Mouse (Mus musculus) myocyte (in vitro differentiated cells): ENCODE results near the gene Lsm14b. TPM values are rescaled to one million over a fixed set of nuclear protein-coding genes. Genes with fewer than 3 reads are reported as not detected.

Experiments used
- H3K27me3 ChIP-seq: one replicate; pipeline ENCODE4 v1.6.1; 2011; ENCODE audit not compliant: control insufficient read depth, insufficient read depth, insufficient read length
- H3K36me3 ChIP-seq: one replicate; pipeline ENCODE4 v1.6.1; 2011; ENCODE audit not compliant: control insufficient read depth, insufficient read depth
- H3K4me2 ChIP-seq: one replicate; pipeline ENCODE4 v1.6.1; 2011; ENCODE audit warnings: low read depth, control low read depth
- H3K4me3 ChIP-seq: one replicate; pipeline ENCODE4 v1.5.1; 2011; ENCODE audit warnings: mild to moderate bottlenecking, control low read depth, moderate library complexity
- H3K79me2 ChIP-seq: one replicate; pipeline ENCODE4 v1.6.1; 2011; ENCODE audit not compliant: control insufficient read depth, insufficient read depth
- H3ac ChIP-seq: one replicate; pipeline ENCODE4 v1.6.1; 2011; ENCODE audit not compliant: control insufficient read depth, insufficient read length
- CEBPB ChIP-seq: IDR thresholded peaks from 2 replicates; pipeline ENCODE4 v1.6.1; 2011; ENCODE audit warnings: mild to moderate bottlenecking, moderate library complexity; ENCODE audit not compliant: poor library complexity, insufficient read depth, severe bottlenecking
- E2F4 ChIP-seq: IDR thresholded peaks from one replicate; pipeline ENCODE4 v1.6.1; 2011; ENCODE audit warnings: mild to moderate bottlenecking, control low read depth, moderate library complexity; ENCODE audit not compliant: insufficient read depth
- MAX ChIP-seq: IDR thresholded peaks from one replicate; pipeline ENCODE4 v1.6.1; 2011; ENCODE audit warnings: low read depth, mild to moderate bottlenecking, control low read depth
- MYOD1 ChIP-seq, 3 experiments: IDR thresholded peaks; one replicate each; pipeline ENCODE4 v1.6.1; 2011; ENCODE audit warnings: control low read depth in 2 of 3, low read depth in 2 of 3, mild to moderate bottlenecking in 2 of 3, moderate library complexity in 1 of 3; ENCODE audit not compliant: insufficient read length in 2 of 3, control insufficient read depth in 1 of 3
- MYOG ChIP-seq, 3 experiments: IDR thresholded peaks; one replicate each; pipeline ENCODE4 v1.6.1; 2011; ENCODE audit warnings: control low read depth in 2 of 3, low read depth in 2 of 3, mild to moderate bottlenecking in 2 of 3; ENCODE audit not compliant: insufficient read length in 2 of 3, control insufficient read depth in 1 of 3, insufficient read depth in 1 of 3
- POLR2A ChIP-seq: IDR thresholded peaks from one replicate; pipeline ENCODE4 v1.6.1; 2011; ENCODE audit warnings: low read depth, mild to moderate bottlenecking, control low read depth, moderate library complexity; ENCODE audit not compliant: insufficient read length
- POLR2AphosphoS2 ChIP-seq: IDR thresholded peaks from one replicate; pipeline ENCODE4 v1.6.1; 2011; ENCODE audit warnings: low read depth, control low read depth; ENCODE audit not compliant: insufficient read length
- REST ChIP-seq: IDR thresholded peaks from one replicate; pipeline ENCODE4 v1.6.1; 2011; ENCODE audit warnings: mild to moderate bottlenecking, control low read depth, moderate library complexity; ENCODE audit not compliant: insufficient read depth, insufficient read length
- SRF ChIP-seq: IDR thresholded peaks from one replicate; pipeline ENCODE4 v1.6.1; 2011; ENCODE audit warnings: low read depth; ENCODE audit not compliant: control insufficient read depth, insufficient read length
- TCF12 ChIP-seq: IDR thresholded peaks from one replicate; pipeline ENCODE4 v1.6.1; 2011; ENCODE audit warnings: mild to moderate bottlenecking, control low read depth; ENCODE audit not compliant: poor library complexity, insufficient read depth, severe bottlenecking
- TCF3 ChIP-seq: IDR thresholded peaks from one replicate; pipeline ENCODE4 v1.6.1; 2011; ENCODE audit warnings: low read depth, control low read depth; ENCODE audit not compliant: insufficient read length
- USF1 ChIP-seq: IDR thresholded peaks from one replicate; pipeline ENCODE4 v1.6.1; 2011; ENCODE audit warnings: low read depth, mild to moderate bottlenecking, control low read depth, moderate library complexity
- polyA plus RNA-seq: library from polyadenylated mRNA; unstranded; fragments of >200 nt; fragmentation: generic; extraction: Trizol; gene quantifications from one replicate; pipeline ENCODE4 v1.2.1, GENCODE M21; 2012; ENCODE audit warnings: missing spikeins

Lsm14b gene
- polyA plus RNA-seq, 1 experiment, result 48.8 TPM

- H3K79me2 ChIP-seq, result peaks cover 20% of the 10 kb centered on the region
- H3K4me2 ChIP-seq, result peak overlapping the region; percentile 33
- no peak overlapping the region for H3K4me3 ChIP-seq
- peaks cover 59% of the 10 kb centered on the region for H3K36me3 ChIP-seq
- no peak for TF ChIP-seq POLR2A
- TF ChIP-seq MAX, result no peak
- no peak for TF ChIP-seq SRF
- TF ChIP-seq TCF12, result no peak
- no peak for TF ChIP-seq CEBPB
- no peak for TF ChIP-seq POLR2AphosphoS2
- TF ChIP-seq TCF3, result no peak
- no peak for TF ChIP-seq MYOG (IDR thresholded peaks at IDR 0.05; ENCODE audit: control insufficient read depth in 1 of 3, insufficient read depth in 1 of 3, insufficient read length in 2 of 3, low read depth in 2 of 3)
- no peak for TF ChIP-seq MYOD1 (IDR thresholded peaks at IDR 0.05; ENCODE audit: control insufficient read depth in 1 of 3, insufficient read length in 2 of 3, low read depth in 2 of 3)
- no peak for TF ChIP-seq E2F4
- no peak for TF ChIP-seq REST
- TF ChIP-seq USF1, result no peak
- no peaks in the 10 kb centered on the region for H3K27me3 ChIP-seq
- H3ac ChIP-seq, result no peak overlapping the region
These were observed 8.1 kb downstream of the Lsm14b start for GRCm38 (mm10) chr2:180032925-180033324.

- Histone ChIP-seq H3K4me2 (no peak overlapping the region), H3K79me2 (peaks cover 25% of the 10 kb centered on the region), H3K4me3 (no peak overlapping the region), H3K36me3 (peaks cover 66% of the 10 kb centered on the region), H3ac (no peak overlapping the region), H3K27me3 (no peaks in the 10 kb centered on the region)
- no peak for TF ChIP-seq E2F4
- TF ChIP-seq USF1, result no peak
- peak; percentile 31 for TF ChIP-seq POLR2AphosphoS2
These were observed 9.2 kb downstream of the Lsm14b start for GRCm38 (mm10) chr2:180033956-180034355.

GRCm38 (mm10) chr2:180034753-180035152 is 10.0 kb downstream of the Lsm14b start:
- Histone ChIP-seq H3K27me3 (no peaks in the 10 kb centered on the region), H3ac (no peak overlapping the region), H3K4me2 (no peak overlapping the region), H3K4me3 (no peak overlapping the region), H3K36me3 (peaks cover 61% of the 10 kb centered on the region), H3K79me2 (peaks cover 25% of the 10 kb centered on the region)
- TF ChIP-seq MYOD1 (IDR thresholded peaks at IDR 0.05; ENCODE audit: control insufficient read depth in 1 of 3, insufficient read length in 2 of 3, low read depth in 2 of 3) (no peak), MAX (no peak), POLR2A (no peak), TCF12 (no peak), POLR2AphosphoS2 (peak; percentile 80)

GRCm38 (mm10) chr2:180040406-180040805 is 15.6 kb downstream of the Lsm14b start:
- H3K36me3 ChIP-seq, result peaks cover 27% of the 10 kb centered on the region
- no peak overlapping the region for H3ac ChIP-seq
- peak overlapping the region; percentile 71 for H3K4me3 ChIP-seq
- H3K79me2 ChIP-seq, result peaks cover 46% of the 10 kb centered on the region
- no peak for TF ChIP-seq MYOG (IDR thresholded peaks at IDR 0.05; ENCODE audit: control insufficient read depth in 1 of 3, insufficient read depth in 1 of 3, insufficient read length in 2 of 3, low read depth in 2 of 3)
- no peak for TF ChIP-seq E2F4
- no peak for TF ChIP-seq MYOD1 (IDR thresholded peaks at IDR 0.05; ENCODE audit: control insufficient read depth in 1 of 3, insufficient read length in 2 of 3, low read depth in 2 of 3)
- no peak for TF ChIP-seq SRF
- TF ChIP-seq POLR2A, result no peak
- no peak for TF ChIP-seq CEBPB
- no peak for TF ChIP-seq MAX
- no peaks in the 10 kb centered on the region for H3K27me3 ChIP-seq
- H3K4me2 ChIP-seq, result peak overlapping the region; percentile 92

GRCm38 (mm10) chr2:180041577-180042255 is 16.9 kb downstream of the Lsm14b start:
- TF ChIP-seq POLR2A (peak; percentile 23), MAX (no peak), POLR2AphosphoS2 (no peak), REST (no peak), CEBPB (no peak), SRF (no peak), MYOD1 (IDR thresholded peaks at IDR 0.05; ENCODE audit: control insufficient read depth in 1 of 3, insufficient read length in 2 of 3, low read depth in 2 of 3) (peak in 1 of 3 experiments; percentile 26)
- peak overlapping the region; percentile 92 for H3K4me2 ChIP-seq

More at GRCm38 (mm10) chr2:180041577-180042255, 16.9 kb downstream of the Lsm14b start:
- Histone ChIP-seq H3K79me2 (peaks cover 51% of the 10 kb centered on the region), H3ac (peak overlapping the region; percentile 80), H3K27me3 (no peaks in the 10 kb centered on the region), H3K36me3 (peaks cover 16% of the 10 kb centered on the region), H3K4me3 (peak overlapping the region; percentile 71)
